Mouse (Mus musculus) hindbrain, embryonic 13.5 days (tissue): Measurements from ENCODE around the gene Kcnj12. TPM values are rescaled to one million over a fixed set of nuclear protein-coding genes. Genes with fewer than 3 reads are reported as not detected.

ENCODE experiments used
- polyA plus RNA-seq: library from polyadenylated mRNA; unstranded; fragments of >200 nt; fragmentation: Nextera tagmentation; extraction: Ambion mirVana; gene quantifications from 2 replicates; pipeline ENCODE4 v1.2.1, GENCODE M21; 2015

Gene Kcnj12
- polyA plus RNA-seq, 1 experiment from 2014 or later: 3.8 TPM

Other genes with a start within 250 kb of the Kcnj12 start
- 10.3 and 10.4 TPM in 2 replicates for gene Top3a, start 245.2 kb upstream of the Kcnj12 start, polyA plus RNA-seq
- gene Smcr8, start 245.0 kb upstream of the Kcnj12 start, polyA plus RNA-seq: 5.9 and 6.5 TPM in 2 replicates
- gene Shmt1, start 210.8 kb upstream of the Kcnj12 start, polyA plus RNA-seq: 7.9 and 12.2 TPM in 2 replicates
- 30.7 and 33.3 TPM in 2 replicates for gene Dhrs7b, start 191.9 kb upstream of the Kcnj12 start, polyA plus RNA-seq
- gene Tmem11, start 143.3 kb upstream of the Kcnj12 start, polyA plus RNA-seq: 54.9 and 55.3 TPM in 2 replicates
- 36.1 and 36.8 TPM in 2 replicates for gene Natd1, start 107.8 kb upstream of the Kcnj12 start, polyA plus RNA-seq
- gene Map2k3, start 90.5 kb upstream of the Kcnj12 start, polyA plus RNA-seq: 30.0 and 30.4 TPM in 2 replicates
- gene Tnfrsf13b, start 104.2 kb downstream of the Kcnj12 start, polyA plus RNA-seq: 1.1 and 1.3 TPM in 2 replicates
- gene Usp22, start 152.5 kb downstream of the Kcnj12 start, polyA plus RNA-seq: 355 and 383 TPM in 2 replicates
- gene Aldh3a1, start 185.0 kb downstream of the Kcnj12 start, polyA plus RNA-seq: not detected in 2 replicates
- gene Aldh3a2, start 244.9 kb downstream of the Kcnj12 start, polyA plus RNA-seq: 26.9 and 27.0 TPM in 2 replicates